Mouse (Mus musculus) forebrain, embryonic 15.5 days (tissue): ENCODE data around the gene Foxo1. TPM values are rescaled to one million over a fixed set of nuclear protein-coding genes. Genes with fewer than 3 reads are reported as not detected.

Experiments
- ATAC-seq: fragments of 200-750 bp; cut with Nextera tagmentation; replicated peaks from 2 replicates; pipeline ENCODE4 v1.8.0; 2017; ENCODE audit warnings: mild to moderate bottlenecking, moderate TSS enrichment, moderate library complexity
- H3K27ac ChIP-seq: fragments of 300-500 bp; sonication (generic); replicated peaks from 2 replicates; pipeline ENCODE4 v1.5.1; 2015; ENCODE audit warnings: mild to moderate bottlenecking, inconsistent platforms
- H3K27me3 ChIP-seq: fragments of 300-500 bp; sonication (generic); 2 replicates; pipeline ENCODE4 v1.6.1; 2015; ENCODE audit warnings: inconsistent platforms
- H3K36me3 ChIP-seq: fragments of 300-500 bp; sonication (generic); 2 replicates; pipeline ENCODE4 v1.6.1; 2015; ENCODE audit warnings: mild to moderate bottlenecking, inconsistent platforms
- H3K4me1 ChIP-seq: fragments of 300-500 bp; sonication (generic); 2 replicates; pipeline ENCODE4 v1.6.1; 2015; ENCODE audit warnings: inconsistent platforms
- H3K4me2 ChIP-seq: fragments of 300-500 bp; sonication (generic); replicated peaks from 2 replicates; pipeline ENCODE4 v1.6.1; 2015; ENCODE audit warnings: mild to moderate bottlenecking, inconsistent platforms
- H3K4me3 ChIP-seq: fragments of 300-500 bp; sonication (generic); 2 replicates; pipeline ENCODE4 v1.5.1; 2015; ENCODE audit warnings: mild to moderate bottlenecking, inconsistent platforms
- H3K9ac ChIP-seq: fragments of 300-500 bp; sonication (generic); replicated peaks from 2 replicates; pipeline ENCODE4 v1.6.1; 2015; ENCODE audit warnings: mild to moderate bottlenecking, inconsistent platforms
- H3K9me3 ChIP-seq: fragments of 300-500 bp; sonication (generic); 2 replicates; pipeline ENCODE4 v1.6.1; 2016; ENCODE audit warnings: inconsistent platforms
- WGBS: fragments of 180-500 bp; shearing (Covaris S2); methylation state at CpG from one replicate; pipeline ENCODE4 v1.1.7; 2015; ENCODE audit warnings: mixed read lengths; 5-methylcytosine and 5-hydroxymethylcytosine counted together
- polyA plus RNA-seq: library from polyadenylated mRNA; unstranded; fragments of >200 nt; fragmentation: Nextera tagmentation; extraction: Ambion mirVana; gene quantifications from 2 replicates; pipeline ENCODE4 v1.2.1, GENCODE M21; 2015

The Foxo1 gene
- polyA plus RNA-seq, 1 experiment from 2014 or later = 3.8 TPM

GRCm38 (mm10) chr3:52296224-52296760 lies 28.2 kb downstream of the Foxo1 start:
- Histone ChIP-seq H3K4me1 (no peaks in the 10 kb centered on the region), H3K4me2 (no peak overlapping the region), H3K27me3 (no peaks in the 10 kb centered on the region), H3K9ac (no peak overlapping the region), H3K9me3 (no peaks in the 10 kb centered on the region), H3K27ac (no peak overlapping the region), H3K36me3 (no peaks in the 10 kb centered on the region), H3K4me3 (no peak overlapping the region)
- ATAC-seq = no peak
- WGBS = 73% methylated on average over 7 of the region's 7 CpGs

GRCm38 (mm10) chr3:52297291-52298018 lies 29.3 kb downstream of the Foxo1 start:
- 85% methylated on average over 15 of the region's 15 CpGs for WGBS
- no peaks in the 10 kb centered on the region for H3K27me3 ChIP-seq
- H3K9me3 ChIP-seq = no peaks in the 10 kb centered on the region
- H3K9ac ChIP-seq = no peak overlapping the region
- H3K4me1 ChIP-seq = no peaks in the 10 kb centered on the region
- ATAC-seq = no peak
- H3K4me2 ChIP-seq = no peak overlapping the region
- H3K27ac ChIP-seq = no peak overlapping the region
- H3K4me3 ChIP-seq = no peak overlapping the region
- H3K36me3 ChIP-seq = no peaks in the 10 kb centered on the region

GRCm38 (mm10) chr3:52298683-52299082 lies 30.5 kb downstream of the Foxo1 start:
- no peaks in the 10 kb centered on the region for H3K27me3 ChIP-seq
- no peaks in the 10 kb centered on the region for H3K36me3 ChIP-seq
- ATAC-seq = no peak
- no peak overlapping the region for H3K4me3 ChIP-seq
- H3K4me2 ChIP-seq = no peak overlapping the region
- H3K9ac ChIP-seq = no peak overlapping the region
- no peaks in the 10 kb centered on the region for H3K9me3 ChIP-seq
- no peak overlapping the region for H3K27ac ChIP-seq
- H3K4me1 ChIP-seq = no peaks in the 10 kb centered on the region
- 90% methylated on average over 4 of the region's 4 CpGs for WGBS

GRCm38 (mm10) chr3:52299376-52299775 lies 31.2 kb downstream of the Foxo1 start:
- no peaks in the 10 kb centered on the region for H3K4me1 ChIP-seq
- no peaks in the 10 kb centered on the region for H3K9me3 ChIP-seq
- no peak overlapping the region for H3K4me2 ChIP-seq
- no peak overlapping the region for H3K4me3 ChIP-seq
- no peak overlapping the region for H3K9ac ChIP-seq
- H3K27me3 ChIP-seq = no peaks in the 10 kb centered on the region
- H3K36me3 ChIP-seq = no peaks in the 10 kb centered on the region
- ATAC-seq = no peak
- WGBS = 50% methylated on average over 2 of the region's 2 CpGs
- no peak overlapping the region for H3K27ac ChIP-seq

GRCm38 (mm10) chr3:52300517-52300916 lies 32.4 kb downstream of the Foxo1 start:
- H3K4me2 ChIP-seq = no peak overlapping the region
- no peaks in the 10 kb centered on the region for H3K4me1 ChIP-seq
- no peak overlapping the region for H3K9ac ChIP-seq
- H3K27ac ChIP-seq = no peak overlapping the region
- 84% methylated on average over 6 of the region's 6 CpGs for WGBS
- H3K36me3 ChIP-seq = no peaks in the 10 kb centered on the region
- H3K27me3 ChIP-seq = no peaks in the 10 kb centered on the region
- no peaks in the 10 kb centered on the region for H3K9me3 ChIP-seq
- H3K4me3 ChIP-seq = no peak overlapping the region
- no peak for ATAC-seq

GRCm38 (mm10) chr3:52303301-52303700 lies 35.2 kb downstream of the Foxo1 start:
- ATAC-seq = no peak
- H3K4me2 ChIP-seq = no peak overlapping the region
- 60% methylated on average over 5 of the region's 5 CpGs for WGBS
- no peak overlapping the region for H3K27ac ChIP-seq
- no peaks in the 10 kb centered on the region for H3K4me1 ChIP-seq
- H3K9ac ChIP-seq = no peak overlapping the region
- H3K27me3 ChIP-seq = no peaks in the 10 kb centered on the region
- no peak overlapping the region for H3K4me3 ChIP-seq
- H3K36me3 ChIP-seq = no peaks in the 10 kb centered on the region
- no peaks in the 10 kb centered on the region for H3K9me3 ChIP-seq

GRCm38 (mm10) chr3:52308586-52309321 lies 40.6 kb downstream of the Foxo1 start:
- H3K4me3 ChIP-seq = no peak overlapping the region
- H3K27ac ChIP-seq = no peak overlapping the region
- H3K9ac ChIP-seq = no peak overlapping the region
- no peak overlapping the region for H3K4me2 ChIP-seq
- H3K27me3 ChIP-seq = no peaks in the 10 kb centered on the region
- no peaks in the 10 kb centered on the region for H3K9me3 ChIP-seq
- no peaks in the 10 kb centered on the region for H3K4me1 ChIP-seq
- ATAC-seq = no peak
- H3K36me3 ChIP-seq = no peaks in the 10 kb centered on the region
- WGBS = 62% methylated on average over 5 of the region's 5 CpGs

GRCm38 (mm10) chr3:52320516-52321270 lies 52.6 kb downstream of the Foxo1 start:
- peaks cover 4% of the 10 kb centered on the region; the same call in 1 of the 2 replicates for H3K27me3 ChIP-seq
- no peak for ATAC-seq
- no peak overlapping the region for H3K4me2 ChIP-seq
- no peak overlapping the region for H3K4me3 ChIP-seq
- peaks cover 15% of the 10 kb centered on the region for H3K4me1 ChIP-seq
- no peaks in the 10 kb centered on the region for H3K36me3 ChIP-seq
- no peaks in the 10 kb centered on the region for H3K9me3 ChIP-seq
- no peak overlapping the region for H3K27ac ChIP-seq
- no peak overlapping the region for H3K9ac ChIP-seq
- 94% methylated on average over 12 of the region's 12 CpGs for WGBS

GRCm38 (mm10) chr3:52322401-52323385 lies 54.6 kb downstream of the Foxo1 start:
- no peaks in the 10 kb centered on the region for H3K36me3 ChIP-seq
- H3K4me2 ChIP-seq = no peak overlapping the region
- ATAC-seq = no peak
- no peaks in the 10 kb centered on the region for H3K9me3 ChIP-seq
- H3K4me3 ChIP-seq = no peak overlapping the region
- WGBS = 26% methylated on average over 9 of the region's 9 CpGs
- H3K27ac ChIP-seq = no peak overlapping the region
- peaks cover 25% of the 10 kb centered on the region for H3K4me1 ChIP-seq
- peaks cover 4% of the 10 kb centered on the region; the same call in 1 of the 2 replicates for H3K27me3 ChIP-seq
- H3K9ac ChIP-seq = no peak overlapping the region

GRCm38 (mm10) chr3:52325006-52325405 lies 56.9 kb downstream of the Foxo1 start:
- 96% methylated on average over 5 of the region's 5 CpGs for WGBS
- H3K9ac ChIP-seq = no peak overlapping the region
- peaks cover 25% of the 10 kb centered on the region for H3K4me1 ChIP-seq
- no peaks in the 10 kb centered on the region for H3K9me3 ChIP-seq
- H3K36me3 ChIP-seq = no peaks in the 10 kb centered on the region
- H3K27me3 ChIP-seq = peaks cover 4% of the 10 kb centered on the region; the same call in 1 of the 2 replicates
- H3K27ac ChIP-seq = no peak overlapping the region
- no peak overlapping the region for H3K4me2 ChIP-seq
- ATAC-seq = no peak
- H3K4me3 ChIP-seq = no peak overlapping the region

- no peak overlapping the region for H3K4me3 ChIP-seq
- 75% methylated on average over 6 of the region's 6 CpGs for WGBS
- H3K4me2 ChIP-seq = no peak overlapping the region
- H3K9me3 ChIP-seq = no peaks in the 10 kb centered on the region
- ATAC-seq = no peak
- no peaks in the 10 kb centered on the region for H3K36me3 ChIP-seq
- H3K4me1 ChIP-seq = peaks cover 25% of the 10 kb centered on the region
- no peak overlapping the region for H3K9ac ChIP-seq
- H3K27me3 ChIP-seq = peaks cover 4% of the 10 kb centered on the region; the same call in 1 of the 2 replicates
- H3K27ac ChIP-seq = no peak overlapping the region
These were observed 58.6 kb downstream of the Foxo1 start for GRCm38 (mm10) chr3:52326687-52327086.
